Mouse (Mus musculus): ENCODE measurements around the gene 5330417C22Rik.
A peak's percentile ranks its signal among the peaks of the same experiment; 100 is the strongest.
"Not testable (repeated sequence)": the region's sequence is repeated elsewhere in the genome, so short reads cannot be mapped to it uniquely, and the experiment has no call there.

5330417C22Rik gene

DNA sequence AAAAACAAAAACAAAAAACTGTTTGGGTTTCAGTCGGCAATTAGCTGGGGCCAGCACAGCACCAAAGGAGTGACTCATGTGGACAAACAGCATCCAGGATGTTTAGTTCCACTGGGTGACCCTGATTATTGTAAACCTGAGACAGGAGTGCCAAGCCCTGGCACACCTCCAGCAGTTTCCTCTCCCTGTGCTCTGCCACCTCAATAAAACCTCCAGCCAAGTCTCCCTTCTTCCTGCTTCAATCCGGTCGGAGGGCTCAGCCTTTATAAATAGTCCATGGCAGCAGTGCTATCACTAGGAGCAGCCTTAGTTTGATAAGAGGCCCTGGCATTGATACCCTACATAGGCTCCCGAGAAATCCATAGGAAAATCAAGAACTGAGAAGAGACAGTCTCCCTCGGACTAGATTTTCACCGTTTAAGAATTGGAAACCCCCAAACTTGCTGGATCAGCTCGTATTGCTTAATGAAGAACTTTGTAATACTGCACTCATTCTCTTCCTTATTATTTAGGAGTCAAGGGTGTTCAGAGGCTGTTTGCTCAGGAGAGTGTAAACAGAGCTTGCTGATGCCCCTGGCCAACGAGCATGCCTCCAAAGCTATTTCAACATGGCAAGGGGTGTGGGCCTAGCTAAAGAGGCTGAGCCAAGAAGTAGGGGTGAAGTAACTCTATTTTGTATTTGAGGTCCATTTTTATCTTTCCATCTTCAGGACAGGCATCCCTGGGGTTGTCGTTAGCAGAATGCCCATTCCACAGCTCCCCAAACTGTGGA lies 3.0 kb downstream of the 5330417C22Rik start:
- no peak for ATAC-seq (ENCODE audit: low TSS enrichment)

DNA sequence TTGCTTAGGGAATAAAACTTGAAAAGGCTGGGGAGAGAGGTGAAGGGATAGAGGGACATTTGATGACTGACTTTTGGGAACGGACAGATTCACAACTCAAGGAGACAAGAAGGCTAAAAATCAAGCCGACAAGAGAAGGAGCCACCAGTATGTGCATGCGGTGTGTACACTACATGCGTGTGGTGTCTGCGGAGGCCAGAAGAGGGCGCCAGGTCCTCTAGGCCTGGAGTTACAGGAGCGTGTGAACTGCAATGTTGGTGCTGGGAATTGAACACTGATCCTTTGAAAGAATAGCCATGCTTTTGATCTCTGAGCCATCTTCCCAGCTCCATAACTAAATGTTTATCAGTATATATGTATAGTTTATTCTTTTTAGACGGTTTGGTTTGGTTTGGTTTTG lies 7.8 kb downstream of the 5330417C22Rik start:
- ATAC-seq (ENCODE audit: low TSS enrichment) = no peak

DNA sequence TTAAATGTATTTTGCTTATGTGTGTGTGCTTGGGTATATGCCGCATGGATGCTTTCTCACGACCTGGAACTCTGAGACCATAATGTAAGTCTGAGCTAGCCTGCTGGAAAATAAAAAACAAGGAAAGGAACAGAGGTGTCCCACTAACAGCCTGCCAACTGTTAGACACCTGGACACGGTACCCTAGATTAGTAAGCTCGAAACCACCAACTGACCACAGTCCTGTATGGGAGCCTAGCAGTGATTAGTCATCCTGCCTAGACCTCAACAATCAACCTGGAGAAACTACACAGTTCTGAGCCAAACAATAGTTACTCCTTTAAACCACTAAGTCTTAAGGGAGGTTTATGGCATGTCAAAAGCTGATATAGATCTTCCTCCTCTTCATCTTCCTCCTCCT lies 12.9 kb downstream of the 5330417C22Rik start:
- ATAC-seq (ENCODE audit: low TSS enrichment) = no peak

DNA sequence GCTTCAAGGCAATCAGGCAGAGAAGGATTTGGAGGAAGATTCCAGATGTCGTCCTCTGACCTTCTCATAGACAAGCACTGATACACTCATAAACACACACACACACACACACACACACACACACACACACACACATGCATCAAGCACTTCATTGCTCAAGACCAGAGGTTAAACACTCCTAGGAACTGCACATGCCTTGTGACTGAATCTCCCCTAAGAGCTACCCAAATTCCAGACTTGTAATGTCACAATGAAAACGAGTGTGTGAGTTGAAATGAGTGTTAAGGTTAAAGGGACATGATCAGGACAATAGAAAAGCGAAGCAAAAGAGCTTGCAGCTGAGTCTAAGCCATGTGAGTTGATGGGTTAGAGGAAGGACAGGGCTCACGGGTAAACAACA lies 18.1 kb downstream of the 5330417C22Rik start:
- ATAC-seq (ENCODE audit: low TSS enrichment) = no peak; the same call in 1 of the 2 replicates

DNA sequence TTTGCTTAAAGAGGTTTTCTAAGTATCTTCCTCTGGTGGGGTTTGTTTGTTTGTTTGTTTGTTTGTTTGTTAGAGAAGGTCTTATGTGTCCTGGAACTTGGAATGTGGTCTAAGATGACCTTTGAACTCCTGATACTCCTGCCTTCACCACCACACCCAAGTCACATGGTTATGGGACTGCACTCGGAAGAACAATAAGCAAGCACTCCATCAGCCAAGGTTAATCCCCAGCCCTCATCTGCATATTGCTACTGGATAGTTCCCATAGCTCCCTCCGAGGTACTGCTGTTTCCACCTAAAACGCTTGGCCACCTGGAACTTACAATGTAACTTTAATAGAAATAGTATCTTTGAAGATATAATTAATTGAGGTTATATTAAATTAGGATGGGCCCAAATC lies 22.9 kb downstream of the 5330417C22Rik start:
- no peak for ATAC-seq (ENCODE audit: low TSS enrichment)

DNA sequence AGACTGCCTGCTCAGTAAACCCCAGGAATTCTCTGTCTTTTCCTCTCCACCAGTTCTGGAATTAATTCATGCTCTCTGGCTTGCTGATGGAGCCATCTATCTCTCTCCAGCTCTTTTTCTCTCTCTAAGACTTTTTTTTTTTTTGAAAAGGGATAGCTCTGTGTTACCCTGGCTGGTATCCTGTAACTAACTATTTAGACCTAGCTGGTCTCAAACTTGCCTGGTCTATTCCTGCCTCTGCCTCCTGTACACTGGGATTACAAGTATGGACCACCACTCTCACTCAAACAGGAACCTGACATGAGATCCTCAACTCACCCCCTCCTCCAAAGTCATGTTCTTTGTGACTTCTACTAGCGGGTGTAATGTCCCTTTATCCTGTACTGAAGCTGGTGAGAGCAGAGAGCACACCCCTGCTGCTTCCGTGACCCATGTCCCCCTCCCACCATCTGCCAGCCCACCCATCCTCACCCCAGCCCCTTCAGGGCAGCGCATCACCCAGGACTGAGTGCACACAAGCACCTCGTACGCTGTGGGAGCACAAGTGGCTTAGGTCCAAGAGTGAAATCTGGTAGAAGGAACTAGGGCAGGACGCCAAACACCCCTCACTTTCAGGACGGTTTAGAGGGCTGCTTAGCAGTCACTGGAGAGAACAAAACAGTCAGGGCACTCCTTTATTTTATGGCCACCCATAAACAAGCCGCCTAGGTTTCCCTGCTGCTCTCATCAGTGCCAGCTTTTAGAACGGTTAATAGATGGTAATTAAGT lies 25.4 kb downstream of the 5330417C22Rik start:
- ATAC-seq (ENCODE audit: low TSS enrichment) = 0 out of 2 replicates have a peak, but pooled peaks have one; percentile 11

GRCm38 (mm10) chr3:108510156-108510555 lies 26.2 kb downstream of the 5330417C22Rik start:
- no peak for ATAC-seq (ENCODE audit: low TSS enrichment)

- ATAC-seq (ENCODE audit: low TSS enrichment) = no peak
Measured at GRCm38 (mm10) chr3:108508745-108509474, 27.4 kb downstream of the 5330417C22Rik start.

- no peak for ATAC-seq (ENCODE audit: low TSS enrichment)
Measured at GRCm38 (mm10) chr3:108503908-108504307, 32.4 kb downstream of the 5330417C22Rik start.

GRCm38 (mm10) chr3:108501411-108501810 lies 34.9 kb downstream of the 5330417C22Rik start:
- ATAC-seq (ENCODE audit: low TSS enrichment) = not testable (repeated sequence)

- ATAC-seq (ENCODE audit: low TSS enrichment) = no peak
Measured at GRCm38 (mm10) chr3:108499826-108500225, 36.5 kb downstream of the 5330417C22Rik start.

- no peak for ATAC-seq (ENCODE audit: low TSS enrichment)
Measured at GRCm38 (mm10) chr3:108497602-108498001, 38.7 kb downstream of the 5330417C22Rik start.

- ATAC-seq (ENCODE audit: low TSS enrichment) = peak; percentile 51
Measured at GRCm38 (mm10) chr3:108495486-108495885, 40.9 kb downstream of the 5330417C22Rik start.

DNA sequence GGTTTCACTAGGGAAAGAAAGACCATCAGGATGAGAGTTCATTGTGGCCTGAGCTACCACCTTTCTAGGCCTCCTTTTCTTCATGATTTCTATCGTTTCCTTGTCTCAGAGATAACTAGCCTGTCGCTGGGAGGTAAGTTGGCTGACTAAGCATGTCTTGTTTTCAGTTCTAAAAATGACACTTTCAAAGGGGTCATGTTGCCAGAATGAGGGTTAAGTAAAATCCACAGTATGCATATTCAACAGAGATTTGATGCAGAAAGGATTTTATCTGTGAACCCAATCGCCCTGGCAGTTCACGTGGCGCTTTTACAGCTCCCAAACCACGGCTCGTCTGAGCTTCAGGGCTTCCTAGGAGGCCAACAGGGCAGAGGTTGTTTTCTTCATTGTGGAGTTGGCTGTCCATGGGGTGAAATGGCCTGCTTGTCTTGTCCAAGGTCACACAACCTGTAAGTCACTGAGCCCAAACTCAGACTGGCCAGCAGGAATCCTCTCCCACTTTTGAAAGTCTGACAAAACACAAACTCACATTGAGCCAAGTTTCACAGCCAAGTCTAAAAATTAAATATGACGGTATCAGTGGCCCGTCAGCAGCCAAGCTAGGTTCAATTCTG lies 41.4 kb downstream of the 5330417C22Rik start:
- no peak for ATAC-seq (ENCODE audit: low TSS enrichment)

- no peak for ATAC-seq (ENCODE audit: low TSS enrichment)
Measured at GRCm38 (mm10) chr3:108489968-108490367, 46.4 kb downstream of the 5330417C22Rik start.

DNA sequence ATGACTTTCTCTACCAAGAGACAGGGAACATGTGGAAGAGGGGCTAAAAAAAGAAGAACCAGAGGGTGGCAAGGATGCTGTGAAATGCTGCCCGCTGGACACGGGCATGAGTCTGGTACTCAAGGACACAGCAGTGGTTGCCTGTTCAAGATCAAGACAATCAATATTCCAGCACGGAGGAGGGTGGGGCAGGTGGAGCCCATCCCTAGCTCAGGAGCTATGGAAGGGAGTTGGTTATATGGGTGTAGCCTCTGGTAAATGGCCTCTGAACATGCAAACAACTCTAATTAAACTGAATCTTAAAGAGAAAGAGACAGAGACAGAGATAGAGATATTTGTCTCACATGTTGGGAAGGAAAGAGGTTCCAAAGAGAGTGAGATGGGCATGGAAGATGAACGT lies 51.6 kb downstream of the 5330417C22Rik start:
- ATAC-seq (ENCODE audit: low TSS enrichment) = no peak

GRCm38 (mm10) chr3:108478800-108479199 lies 57.5 kb downstream of the 5330417C22Rik start:
- ATAC-seq (ENCODE audit: low TSS enrichment) = no peak

DNA sequence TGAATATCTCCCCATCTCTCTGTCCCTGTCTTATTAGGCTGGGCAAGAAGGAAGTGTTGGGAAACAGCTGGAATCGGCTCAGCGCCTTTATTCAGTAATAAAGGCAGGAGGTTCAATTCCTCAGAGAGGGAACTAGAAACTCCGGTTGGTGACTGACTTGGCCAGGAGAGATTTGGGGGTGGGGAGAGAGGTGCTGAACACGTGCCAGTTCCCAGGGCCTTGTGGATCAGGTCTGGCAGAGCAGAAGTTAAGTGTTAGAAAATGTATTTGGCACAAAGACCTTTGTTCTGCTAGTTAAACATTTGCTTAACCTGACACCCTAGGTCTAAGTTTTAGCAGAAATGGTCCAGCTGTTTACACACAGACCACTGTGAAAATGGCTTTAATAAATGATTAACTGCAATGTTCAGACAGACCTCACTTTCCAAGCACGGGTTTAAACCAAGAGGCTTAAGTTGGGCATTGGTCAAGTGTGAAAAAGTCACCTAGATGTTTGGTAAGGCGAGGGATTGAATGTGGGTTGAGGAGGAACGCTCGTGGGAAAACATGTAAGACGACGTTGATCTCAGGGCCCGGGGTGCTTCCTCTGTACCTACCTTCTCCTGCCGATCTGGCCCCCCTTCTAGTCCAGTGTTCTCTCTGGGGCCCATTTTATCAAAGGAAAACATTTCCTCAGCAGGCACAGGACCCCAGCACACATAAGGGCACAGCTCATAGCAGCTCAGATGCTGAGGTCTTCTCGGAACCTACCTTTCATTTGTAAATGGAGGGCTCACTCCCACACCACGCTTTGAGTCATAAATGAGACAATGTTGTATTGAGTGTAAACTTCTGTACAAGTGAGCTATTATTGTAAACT lies 59.3 kb downstream of the 5330417C22Rik start:
- no peak for ATAC-seq (ENCODE audit: low TSS enrichment)

DNA sequence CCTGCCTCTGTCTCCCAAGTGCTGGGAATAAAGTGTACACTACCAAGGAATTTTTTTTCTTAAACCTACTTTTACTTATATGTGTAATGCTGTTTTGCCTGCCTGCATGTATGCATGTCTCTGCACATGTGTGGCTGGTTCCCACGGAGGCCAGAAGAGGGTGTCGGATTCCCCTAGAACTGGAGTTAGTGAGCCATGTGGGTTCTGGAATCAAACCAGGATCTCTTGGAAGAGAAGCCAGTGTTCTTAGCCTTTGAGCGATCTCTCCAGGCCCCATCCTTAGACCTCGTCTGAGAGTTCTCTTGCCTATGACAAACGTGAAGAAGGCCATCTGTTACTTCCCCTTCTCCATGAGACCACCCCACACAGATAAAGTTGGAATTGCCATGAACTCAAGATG lies 60.8 kb downstream of the 5330417C22Rik start:
- no peak for ATAC-seq (ENCODE audit: low TSS enrichment)

DNA sequence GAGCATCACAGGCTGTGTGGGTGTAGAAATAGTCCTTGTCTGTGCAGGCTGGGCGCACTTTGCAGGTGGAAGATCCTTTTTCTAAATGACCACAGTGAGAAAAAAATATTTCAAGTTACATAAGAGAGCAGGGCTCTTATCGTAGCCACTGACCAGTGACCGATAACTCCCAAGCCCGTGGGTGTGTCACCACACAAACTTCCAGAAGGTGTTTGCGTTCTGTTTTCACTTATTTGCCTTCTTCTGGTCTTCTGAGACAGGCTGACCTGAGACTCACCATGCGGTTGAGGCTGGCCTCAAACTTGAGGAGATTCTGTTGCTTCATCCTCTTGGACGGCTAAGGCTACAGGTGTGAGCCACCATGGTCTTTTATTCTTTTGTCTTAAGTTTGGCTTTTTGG lies 61.4 kb downstream of the 5330417C22Rik start:
- ATAC-seq (ENCODE audit: low TSS enrichment) = no peak

- no peak for ATAC-seq (ENCODE audit: low TSS enrichment)
Measured at GRCm38 (mm10) chr3:108467760-108468159, 68.6 kb downstream of the 5330417C22Rik start.

All from frontal cortex, adult (tissue).